Mouse (Mus musculus) neural tube, embryonic 12.5 days (tissue): ENCODE results near the gene Znrf1. TPM values are rescaled to one million over a fixed set of nuclear protein-coding genes. Genes with fewer than 3 reads are reported as not detected.

ENCODE experiments used
- ATAC-seq: fragments of 200-750 bp; cut with Nextera tagmentation; 2 replicates; pipeline ENCODE4 v1.8.0; 2017; ENCODE audit warnings: low read depth, mild to moderate bottlenecking, moderate TSS enrichment, moderate library complexity; ENCODE audit not compliant: low FRiP score
- H3K27ac ChIP-seq: fragments of 300-500 bp; sonication (generic); 2 replicates; pipeline ENCODE4 v1.5.1; 2016
- H3K27me3 ChIP-seq: fragments of 300-500 bp; sonication (generic); replicated peaks from 2 replicates; pipeline ENCODE4 v1.6.1; 2016; ENCODE audit warnings: mild to moderate bottlenecking
- H3K36me3 ChIP-seq: fragments of 300-500 bp; sonication (generic); 2 replicates; pipeline ENCODE4 v1.6.1; 2016; ENCODE audit warnings: mild to moderate bottlenecking
- H3K4me1 ChIP-seq: fragments of 300-500 bp; sonication (generic); 2 replicates; pipeline ENCODE4 v1.6.1; 2016
- H3K4me2 ChIP-seq: fragments of 300-500 bp; sonication (generic); replicated peaks from 2 replicates; pipeline ENCODE4 v1.6.1; 2016; ENCODE audit warnings: mild to moderate bottlenecking
- H3K4me3 ChIP-seq: fragments of 300-500 bp; sonication (generic); 2 replicates; pipeline ENCODE4 v1.5.1; 2016
- H3K9ac ChIP-seq: fragments of 300-500 bp; sonication (generic); 2 replicates; pipeline ENCODE4 v1.6.1; 2016; ENCODE audit warnings: mild to moderate bottlenecking
- H3K9me3 ChIP-seq: fragments of 300-500 bp; sonication (generic); 2 replicates; pipeline ENCODE4 v1.6.1; 2016; ENCODE audit warnings: mild to moderate bottlenecking
- WGBS: fragments of 180-500 bp; shearing (Covaris S2); methylation state at CpG from one replicate; pipeline ENCODE4 v1.1.7; 2016; 5-methylcytosine and 5-hydroxymethylcytosine counted together
- polyA plus RNA-seq: library from polyadenylated mRNA; unstranded; fragments of >200 nt; fragmentation: Nextera tagmentation; extraction: Ambion mirVana; gene quantifications from 2 replicates; pipeline ENCODE4 v1.2.1, GENCODE M21; 2016

Znrf1 gene
- polyA plus RNA-seq, 1 experiment from 2014 or later = 118 TPM

DNA sequence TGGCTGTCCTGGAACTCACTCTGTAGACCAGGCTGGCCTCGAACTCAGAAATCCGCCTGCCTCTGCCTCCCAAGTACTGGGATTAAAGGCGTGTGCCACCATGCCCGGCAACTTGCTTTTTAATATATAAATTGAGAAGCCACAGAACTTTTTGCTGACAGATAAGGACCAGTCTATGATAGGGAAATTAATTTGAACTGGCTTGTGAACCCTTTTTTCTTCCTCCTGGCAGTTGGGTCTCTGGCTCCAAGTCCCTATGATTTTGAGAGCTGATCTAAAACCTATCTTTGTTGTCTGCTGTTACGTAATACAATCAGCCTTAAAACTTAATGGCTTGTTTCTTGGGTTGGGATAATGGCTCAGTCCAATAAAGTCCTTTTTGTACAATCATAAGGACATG, 27.2 kb downstream of the Znrf1 start:
- Histone ChIP-seq H3K4me3 (no peak overlapping the region), H3K9ac (no peak overlapping the region), H3K4me1 (peaks cover 25% of the 10 kb centered on the region), H3K27ac (no peak overlapping the region), H3K27me3 (no peaks in the 10 kb centered on the region), H3K36me3 (no peaks in the 10 kb centered on the region), H3K9me3 (no peaks in the 10 kb centered on the region), H3K4me2 (no peak overlapping the region)
- WGBS = 96% methylated on average over 5 of the region's 5 CpGs
- no peak for ATAC-seq

DNA sequence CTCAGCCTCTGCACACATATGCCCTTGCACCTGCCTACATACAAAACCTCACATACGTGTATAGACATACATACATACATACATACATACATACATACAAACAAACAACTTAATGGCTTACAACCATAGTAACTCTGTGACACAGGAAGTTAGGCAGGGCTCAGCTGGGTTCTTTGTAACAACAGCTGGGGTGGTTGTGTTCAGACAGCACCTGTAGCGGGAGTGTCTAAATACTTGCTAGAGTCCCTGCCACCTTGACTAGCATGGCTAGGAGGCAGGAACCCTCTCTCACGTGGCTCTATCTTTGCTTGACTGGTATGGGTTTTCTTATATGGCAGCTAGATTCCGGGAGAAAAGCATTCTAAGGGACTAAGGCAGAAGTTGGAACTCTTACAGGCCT, 27.8 kb downstream of the Znrf1 start:
- Histone ChIP-seq H3K9me3 (no peaks in the 10 kb centered on the region), H3K27ac (no peak overlapping the region), H3K4me3 (no peak overlapping the region), H3K9ac (no peak overlapping the region), H3K4me1 (peaks cover 25% of the 10 kb centered on the region), H3K4me2 (no peak overlapping the region), H3K27me3 (no peaks in the 10 kb centered on the region), H3K36me3 (no peaks in the 10 kb centered on the region)
- 93% methylated on average over 4 of the region's 4 CpGs for WGBS
- ATAC-seq = no peak

DNA sequence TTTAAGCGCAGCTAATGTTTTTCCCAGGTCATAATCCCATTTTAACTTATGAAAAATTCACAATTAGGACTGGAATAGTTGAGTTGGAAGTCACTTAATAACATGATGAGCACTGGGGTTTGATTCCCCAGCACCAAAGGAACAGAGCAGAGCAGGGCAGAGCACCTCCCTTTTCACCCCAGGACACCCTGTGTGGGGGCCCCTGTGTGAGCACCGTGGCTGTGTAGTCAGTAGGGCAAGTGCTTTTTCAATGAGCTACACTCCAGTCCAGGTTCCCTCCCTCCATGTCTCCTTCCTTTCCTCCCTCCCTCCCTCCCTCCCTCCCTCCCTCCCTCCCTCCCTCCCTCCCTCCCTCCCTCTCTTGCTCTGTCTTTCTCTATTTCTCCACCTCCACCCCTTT, 28.2 kb downstream of the Znrf1 start:
- whole genome bisulfite sequencing = 91% methylated on average over 2 of the region's 2 CpGs
- Histone ChIP-seq H3K4me2 (no peak overlapping the region), H3K9me3 (no peaks in the 10 kb centered on the region), H3K27ac (no peak overlapping the region), H3K36me3 (no peaks in the 10 kb centered on the region), H3K4me3 (no peak overlapping the region), H3K9ac (no peak overlapping the region), H3K4me1 (peaks cover 24% of the 10 kb centered on the region), H3K27me3 (no peaks in the 10 kb centered on the region)
- ATAC-seq = no peak

DNA sequence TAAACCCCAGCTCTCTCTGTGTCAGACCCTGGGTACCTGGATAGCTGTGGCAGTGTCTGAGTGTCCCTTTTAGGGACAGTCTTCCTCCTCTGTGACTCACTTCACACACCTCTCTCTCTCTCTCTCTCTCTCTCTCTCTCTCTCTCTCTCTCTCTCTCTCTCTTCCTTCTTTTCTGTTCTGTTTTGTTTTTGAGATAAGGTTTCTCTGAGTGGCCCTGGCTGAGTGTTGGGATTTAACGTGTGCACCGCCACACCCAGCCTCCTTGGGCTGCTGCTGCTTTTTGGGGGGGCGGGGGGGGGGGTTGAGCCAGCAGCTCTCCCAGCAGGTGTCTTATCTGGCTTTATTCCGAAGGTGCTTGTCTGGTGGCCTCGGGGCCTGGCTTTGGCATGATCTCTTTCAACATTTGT, 29.9 kb downstream of the Znrf1 start:
- Histone ChIP-seq H3K36me3 (no peaks in the 10 kb centered on the region), H3K9me3 (no peaks in the 10 kb centered on the region), H3K4me3 (no peak overlapping the region), H3K27ac (no peak overlapping the region), H3K9ac (no peak overlapping the region), H3K4me1 (peaks cover 27% of the 10 kb centered on the region), H3K27me3 (no peaks in the 10 kb centered on the region), H3K4me2 (no peak overlapping the region)
- 61% methylated on average over 5 of the region's 5 CpGs for WGBS
- ATAC-seq = no peak

DNA sequence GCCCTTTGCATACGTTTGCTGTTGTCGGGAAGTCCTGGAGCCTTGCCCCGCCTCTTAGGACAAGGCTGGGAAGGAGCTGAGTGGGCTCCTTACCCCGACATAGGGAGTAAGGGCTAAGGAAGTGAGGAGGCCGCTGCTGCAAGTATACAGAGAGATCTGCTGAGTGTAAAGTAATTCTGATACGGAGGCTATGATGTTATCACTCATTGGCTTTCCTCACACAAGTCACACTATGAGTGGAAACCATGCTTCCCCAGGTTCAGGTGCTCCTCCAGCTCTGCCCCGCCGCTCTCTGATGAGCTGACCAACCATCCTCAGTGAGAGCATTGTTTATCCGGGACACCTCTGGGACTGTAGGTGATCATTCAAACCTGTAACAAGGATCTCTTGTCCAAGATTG, 30.4 kb downstream of the Znrf1 start:
- no peaks in the 10 kb centered on the region for H3K36me3 ChIP-seq
- H3K4me3 ChIP-seq = no peak overlapping the region
- no peaks in the 10 kb centered on the region for H3K27me3 ChIP-seq
- peaks cover 27% of the 10 kb centered on the region for H3K4me1 ChIP-seq
- no peak for ATAC-seq
- no peak overlapping the region for H3K9ac ChIP-seq
- H3K9me3 ChIP-seq = no peaks in the 10 kb centered on the region
- H3K27ac ChIP-seq = no peak overlapping the region
- H3K4me2 ChIP-seq = no peak overlapping the region
- WGBS = 79% methylated on average over 9 of the region's 9 CpGs

DNA sequence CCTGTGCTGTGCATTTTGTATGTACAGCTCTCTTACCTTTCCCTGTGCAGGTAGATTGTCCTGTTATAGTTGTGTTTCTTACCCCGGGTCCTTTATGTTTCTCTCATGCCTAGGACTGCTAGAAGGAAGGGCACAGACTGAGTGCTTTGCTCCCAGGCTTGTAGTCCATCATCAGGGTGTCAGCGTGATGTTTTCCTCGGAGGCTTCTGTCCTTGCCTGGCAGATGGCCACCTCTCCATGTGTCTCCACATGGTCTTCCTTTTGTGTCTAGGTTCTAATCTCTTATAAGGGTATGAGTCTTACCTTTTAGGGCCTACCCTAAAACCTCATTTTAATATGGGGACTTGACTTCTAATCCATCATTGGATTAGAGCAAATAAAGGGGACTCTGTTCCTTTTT, 31.7 kb downstream of the Znrf1 start:
- peaks cover 28% of the 10 kb centered on the region for H3K4me1 ChIP-seq
- no peak overlapping the region for H3K27ac ChIP-seq
- no peak for ATAC-seq
- H3K36me3 ChIP-seq = no peaks in the 10 kb centered on the region
- 63% methylated on average over 3 of the region's 3 CpGs for WGBS
- no peaks in the 10 kb centered on the region for H3K27me3 ChIP-seq
- H3K9ac ChIP-seq = no peak overlapping the region
- H3K4me3 ChIP-seq = no peak overlapping the region
- no peaks in the 10 kb centered on the region for H3K9me3 ChIP-seq
- H3K4me2 ChIP-seq = no peak overlapping the region

DNA sequence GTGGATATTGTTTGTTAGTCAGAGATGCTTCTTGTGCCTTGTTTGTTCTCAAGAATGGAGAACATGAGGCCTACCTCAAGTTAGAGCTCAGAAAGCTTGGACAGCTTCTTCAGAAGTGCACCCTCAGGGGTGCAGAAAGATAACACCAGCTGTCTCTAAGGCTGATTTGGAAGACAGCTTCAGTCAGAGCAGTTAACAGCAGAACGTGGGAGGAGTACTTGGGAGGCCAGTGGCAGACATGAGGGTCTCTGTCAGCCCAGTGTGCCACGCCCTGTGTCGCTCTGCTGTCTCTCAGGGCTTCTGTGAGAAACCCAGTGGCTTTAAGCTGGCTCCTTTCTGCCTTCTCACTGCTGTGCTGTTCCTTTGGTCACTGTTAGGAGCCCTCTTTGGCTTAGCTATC, 32.1 kb downstream of the Znrf1 start:
- no peak for ATAC-seq
- Histone ChIP-seq H3K4me1 (peaks cover 32% of the 10 kb centered on the region), H3K36me3 (no peaks in the 10 kb centered on the region), H3K9ac (no peak overlapping the region), H3K27me3 (no peaks in the 10 kb centered on the region), H3K4me2 (no peak overlapping the region), H3K4me3 (no peak overlapping the region), H3K9me3 (no peaks in the 10 kb centered on the region), H3K27ac (no peak overlapping the region)
- 66% methylated on average over 3 of the region's 3 CpGs for WGBS

DNA sequence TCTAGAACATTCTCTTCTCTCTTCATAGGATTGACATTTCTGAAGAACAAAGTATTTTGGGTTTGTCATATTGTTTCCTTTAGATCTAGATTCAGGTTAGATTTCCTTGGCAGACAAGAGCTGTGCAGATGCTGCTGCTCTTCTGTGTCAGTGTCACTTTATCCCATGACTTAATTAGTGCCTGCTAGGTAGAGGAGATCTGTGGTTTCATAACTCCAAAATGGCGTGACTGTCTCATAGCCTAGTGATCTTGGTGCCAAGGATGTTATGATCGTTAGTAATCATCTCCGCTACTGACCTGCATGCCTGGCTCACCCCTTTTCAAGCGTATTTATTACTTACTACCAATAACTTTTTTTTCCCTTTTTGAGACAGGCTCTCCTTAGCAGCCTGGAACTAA, 34.0 kb downstream of the Znrf1 start:
- no peak for ATAC-seq
- Histone ChIP-seq H3K4me1 (peaks cover 39% of the 10 kb centered on the region), H3K9ac (no peak overlapping the region), H3K36me3 (no peaks in the 10 kb centered on the region), H3K27me3 (no peaks in the 10 kb centered on the region), H3K27ac (no peak overlapping the region), H3K4me2 (no peak overlapping the region), H3K4me3 (no peak overlapping the region), H3K9me3 (no peaks in the 10 kb centered on the region)
- WGBS = 91% methylated on average over 4 of the region's 4 CpGs

DNA sequence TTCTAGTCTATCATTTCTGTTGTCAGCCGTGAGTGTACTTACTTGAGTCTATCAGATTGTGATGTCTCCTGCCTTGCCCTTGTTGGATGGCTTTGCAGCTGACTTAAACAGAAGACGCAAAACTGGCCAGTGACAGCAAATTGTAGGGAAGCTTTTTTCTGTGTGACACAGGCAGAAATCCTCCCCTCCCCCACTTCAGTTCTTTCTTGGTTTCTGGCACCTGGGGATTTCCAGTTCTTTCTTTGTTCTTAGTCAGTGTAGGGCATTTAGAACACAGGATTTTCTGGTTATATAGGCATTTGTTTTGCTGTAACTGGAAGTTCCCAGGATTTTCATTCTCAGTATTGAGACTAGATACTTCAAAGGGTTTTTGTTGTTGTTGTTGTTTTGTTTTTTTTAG, 34.5 kb downstream of the Znrf1 start:
- H3K4me3 ChIP-seq = no peak overlapping the region
- ATAC-seq = no peak
- H3K9me3 ChIP-seq = no peaks in the 10 kb centered on the region
- H3K9ac ChIP-seq = no peak overlapping the region
- peaks cover 39% of the 10 kb centered on the region for H3K4me1 ChIP-seq
- 67% methylated on average over 2 of the region's 2 CpGs for WGBS
- no peak overlapping the region for H3K27ac ChIP-seq
- no peak overlapping the region for H3K4me2 ChIP-seq
- H3K36me3 ChIP-seq = no peaks in the 10 kb centered on the region
- H3K27me3 ChIP-seq = no peaks in the 10 kb centered on the region

DNA sequence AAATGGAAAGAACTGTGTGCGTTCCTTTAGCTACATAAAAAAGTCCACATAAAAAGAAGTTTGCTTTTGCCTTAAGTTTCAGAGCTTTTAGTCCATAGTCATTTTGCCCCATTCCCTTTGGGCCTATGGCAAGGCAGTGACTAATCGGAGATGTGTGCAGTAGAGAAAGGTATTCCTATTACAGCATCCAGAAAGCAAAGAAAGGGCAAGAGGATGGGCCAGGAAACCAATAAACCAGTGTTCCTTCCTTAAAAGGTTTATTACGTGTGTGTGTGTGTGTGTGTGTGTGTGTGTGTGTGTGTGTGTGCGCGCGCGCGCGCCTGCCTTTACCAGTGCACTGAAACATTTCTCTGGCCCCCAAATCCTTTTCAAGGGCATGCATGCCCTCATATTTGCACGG, 35.8 kb downstream of the Znrf1 start:
- peaks cover 33% of the 10 kb centered on the region for H3K4me1 ChIP-seq
- H3K27ac ChIP-seq = no peak overlapping the region
- H3K36me3 ChIP-seq = no peaks in the 10 kb centered on the region
- no peaks in the 10 kb centered on the region for H3K9me3 ChIP-seq
- H3K4me2 ChIP-seq = no peak overlapping the region
- H3K9ac ChIP-seq = no peak overlapping the region
- H3K4me3 ChIP-seq = no peak overlapping the region
- ATAC-seq = no peak
- H3K27me3 ChIP-seq = no peaks in the 10 kb centered on the region
- 89% methylated on average over 10 of the region's 10 CpGs for WGBS

DNA sequence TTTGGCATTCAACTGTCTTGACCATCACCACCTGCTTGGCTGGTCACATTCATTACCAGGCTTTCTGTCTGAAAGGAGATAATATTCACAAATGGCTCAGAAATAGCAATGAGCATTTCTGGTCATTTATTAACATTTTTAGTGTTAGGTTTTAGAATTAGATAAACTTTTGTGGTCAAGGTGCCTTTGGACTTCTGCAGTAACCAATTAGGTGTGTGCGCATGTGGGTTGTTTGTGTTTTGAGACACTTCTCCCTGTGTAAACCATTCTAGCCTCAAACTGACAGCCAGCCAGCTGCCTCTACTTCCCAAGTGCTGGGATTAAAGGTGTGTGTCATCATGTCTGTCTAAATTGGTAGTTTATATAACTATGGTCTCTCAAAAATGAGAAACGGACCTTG, 36.5 kb downstream of the Znrf1 start:
- Histone ChIP-seq H3K4me2 (no peak overlapping the region), H3K27me3 (no peaks in the 10 kb centered on the region), H3K9ac (no peak overlapping the region), H3K4me3 (no peak overlapping the region), H3K27ac (no peak overlapping the region), H3K36me3 (no peaks in the 10 kb centered on the region), H3K9me3 (no peaks in the 10 kb centered on the region), H3K4me1 (peaks cover 31% of the 10 kb centered on the region)
- WGBS = 85% methylated on average over 2 of the region's 2 CpGs
- ATAC-seq = no peak

DNA sequence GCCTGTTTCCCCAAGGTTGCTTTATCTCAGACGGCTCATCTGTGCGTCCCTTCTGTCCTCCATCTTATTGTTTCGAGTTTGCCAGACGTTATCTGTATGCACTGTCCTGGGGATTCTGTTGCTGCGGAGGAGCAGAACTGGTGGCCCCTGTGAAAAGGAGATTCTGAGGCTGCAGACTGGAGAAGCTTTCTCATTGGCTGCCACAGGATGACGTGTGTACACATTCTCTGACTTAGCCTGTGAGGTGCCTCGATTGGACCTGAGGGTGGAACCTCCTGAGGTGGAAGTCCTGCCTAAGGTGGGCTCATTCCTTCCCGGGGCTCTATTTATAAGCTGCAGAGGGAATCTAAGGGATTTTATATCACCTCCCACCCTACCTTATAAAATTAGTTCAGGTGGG, 37.7 kb downstream of the Znrf1 start:
- Histone ChIP-seq H3K36me3 (no peaks in the 10 kb centered on the region), H3K27ac (no peak overlapping the region)
- 28% methylated on average over 8 of the region's 8 CpGs for WGBS

DNA sequence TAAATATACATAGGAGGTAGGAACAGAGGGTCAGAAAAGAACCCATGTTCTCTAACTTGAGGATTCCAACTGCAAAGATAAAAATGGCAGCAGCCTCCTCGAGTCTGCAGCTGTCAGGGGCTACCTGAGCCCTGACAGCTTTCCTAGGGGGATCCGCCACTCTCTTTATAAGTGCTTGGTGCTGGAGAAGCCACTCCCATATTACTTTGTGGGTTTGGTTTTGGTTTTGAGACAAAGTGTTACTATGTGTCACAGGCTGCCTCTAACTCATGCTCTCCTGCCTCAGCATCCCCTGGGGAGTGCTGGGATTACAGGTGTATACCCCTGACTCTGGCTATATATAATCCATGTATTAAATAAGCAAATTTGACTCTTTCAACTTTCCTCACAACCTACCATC, 38.1 kb downstream of the Znrf1 start:
- Histone ChIP-seq H3K27me3 (no peaks in the 10 kb centered on the region), H3K9ac (no peak overlapping the region), H3K27ac (no peak overlapping the region), H3K9me3 (no peaks in the 10 kb centered on the region), H3K36me3 (no peaks in the 10 kb centered on the region), H3K4me1 (peaks cover 22% of the 10 kb centered on the region), H3K4me3 (no peak overlapping the region), H3K4me2 (no peak overlapping the region)
- WGBS = 88% methylated on average over 2 of the region's 2 CpGs
- no peak for ATAC-seq

More for the DNA sequence above, 37.7 kb downstream of the Znrf1 start:
- Histone ChIP-seq H3K4me3 (no peak overlapping the region), H3K27me3 (no peaks in the 10 kb centered on the region), H3K9me3 (no peaks in the 10 kb centered on the region), H3K4me2 (peak overlapping the region; percentile 33; the same call in 1 of the 2 replicates), H3K4me1 (peaks cover 22% of the 10 kb centered on the region), H3K9ac (0 out of 2 replicates have a peak overlapping the region, but pooled peaks have one; percentile 42)
- ATAC-seq = 0 out of 2 replicates have a peak, but pooled peaks have one; percentile 44
